Mouse (Mus musculus): ENCODE measurements around the gene Fam71e2.
"Not testable (repeated sequence)": the region's sequence is repeated elsewhere in the genome, so short reads cannot be mapped to it uniquely, and the experiment has no call there.

Fam71e2 gene

DNA sequence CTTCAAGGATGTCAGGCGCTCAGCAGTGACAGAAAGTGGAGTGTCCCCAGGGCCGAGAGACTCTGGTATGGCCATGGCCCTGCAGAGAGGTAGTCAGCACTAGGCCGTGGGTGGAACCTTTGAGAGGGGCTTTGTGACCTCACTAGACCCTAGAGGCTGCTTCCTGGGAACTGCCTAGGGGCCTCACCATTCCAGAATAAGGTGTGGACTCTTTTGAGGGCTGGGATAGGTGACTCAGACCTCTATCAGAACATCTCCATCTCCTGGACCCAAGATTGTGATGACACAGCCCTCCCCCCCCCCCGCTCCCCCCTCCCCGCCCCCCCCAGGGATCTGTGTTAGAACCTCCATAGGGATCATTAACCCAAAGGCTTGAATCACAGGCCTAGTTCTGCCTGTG, at the start of gene Fam71e2:
TSS of gene Fam71e2 (minus strand) at position 101 of the 400 bp plus-strand sequence.
- no peak for DNase-seq

DNA sequence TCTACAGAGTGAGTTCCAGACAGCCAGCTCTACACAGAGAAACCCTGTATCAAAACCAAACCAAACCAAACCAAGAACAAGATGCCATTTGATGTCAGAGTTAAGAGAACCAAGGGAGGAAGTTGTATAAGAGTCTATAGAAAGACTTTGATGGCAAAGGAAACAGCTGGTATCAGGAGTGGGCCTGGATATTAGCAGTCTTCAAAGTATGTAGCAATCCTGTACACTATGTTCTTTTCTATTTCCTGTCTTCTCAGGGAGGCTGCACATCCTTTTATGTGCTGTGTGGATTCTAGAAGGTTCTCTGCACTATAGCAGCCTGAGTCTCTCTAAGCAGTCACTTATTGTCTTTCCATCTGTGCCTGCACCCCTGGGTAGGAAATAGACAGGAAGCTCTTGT, 45.5 kb upstream of the Fam71e2 start:
- no peak for DNase-seq

DNA sequence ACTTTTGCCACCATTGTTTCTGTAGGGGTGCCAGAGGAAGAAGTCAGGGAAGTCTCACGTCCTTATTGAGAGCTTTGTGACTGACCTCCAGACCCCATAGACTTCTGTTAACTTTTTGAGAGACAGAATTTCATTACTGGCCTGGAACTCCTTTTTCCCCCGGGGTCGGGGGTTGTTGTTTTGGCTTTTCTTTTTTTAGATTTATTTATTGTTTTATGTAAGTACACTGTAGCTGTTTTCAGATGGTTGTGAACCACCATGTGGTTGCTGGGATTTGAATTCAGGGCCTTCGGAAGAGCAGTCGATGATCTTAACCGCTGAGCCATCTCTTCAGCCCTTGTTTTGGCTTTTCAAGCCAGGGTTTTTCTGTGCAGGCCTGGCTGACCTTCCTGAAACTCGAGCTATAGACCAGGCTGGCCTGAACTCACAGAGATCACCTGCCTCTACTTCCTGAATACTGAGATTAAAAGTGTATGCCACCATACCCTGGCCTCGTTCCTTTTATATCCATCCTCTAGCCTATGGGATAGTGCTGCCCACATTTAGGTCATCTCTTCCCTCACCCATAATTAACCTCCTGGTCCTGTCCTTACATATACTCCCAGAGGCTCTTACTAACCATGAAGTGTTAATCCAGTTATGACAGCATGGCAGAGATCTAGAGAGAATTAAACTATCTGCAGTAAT, 42.1 kb upstream of the Fam71e2 start:
- DNase-seq: no peak

- peak; percentile 99 for DNase-seq
Measured at GRCm38 (mm10) chr7:4812303-4813104, 41.4 kb upstream of the Fam71e2 start, which contains the start of gene Ube2s. Ube2s (minus strand) TSS chr7:4812590.

- no peak for DNase-seq
Measured at GRCm38 (mm10) chr7:4811842-4812302, 40.8 kb upstream of the Fam71e2 start.

DNA sequence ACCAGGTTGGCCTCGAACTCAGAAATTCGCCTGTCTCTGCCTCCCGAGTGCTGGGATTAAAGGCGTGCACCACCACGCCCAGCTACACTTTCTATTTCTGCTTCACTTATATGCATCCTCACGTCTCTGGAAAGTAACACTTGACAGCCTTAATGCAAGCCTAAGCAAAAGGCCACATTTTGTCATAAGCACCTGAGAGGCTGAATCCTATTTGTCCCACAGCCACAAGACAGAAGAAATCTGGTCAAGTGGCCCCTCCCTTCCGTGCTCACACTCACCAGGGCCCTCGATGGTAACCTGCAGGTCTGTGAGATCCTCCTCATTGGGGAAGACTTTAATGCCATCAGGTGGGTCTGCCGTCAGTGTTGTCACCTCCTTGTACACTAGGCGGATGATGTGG, 40.0 kb upstream of the Fam71e2 start:
- not testable (repeated sequence) for DNase-seq

GRCm38 (mm10) chr7:4806716-4807115, 35.6 kb upstream of the Fam71e2 start:
- DNase-seq: peak; percentile 67

DNA sequence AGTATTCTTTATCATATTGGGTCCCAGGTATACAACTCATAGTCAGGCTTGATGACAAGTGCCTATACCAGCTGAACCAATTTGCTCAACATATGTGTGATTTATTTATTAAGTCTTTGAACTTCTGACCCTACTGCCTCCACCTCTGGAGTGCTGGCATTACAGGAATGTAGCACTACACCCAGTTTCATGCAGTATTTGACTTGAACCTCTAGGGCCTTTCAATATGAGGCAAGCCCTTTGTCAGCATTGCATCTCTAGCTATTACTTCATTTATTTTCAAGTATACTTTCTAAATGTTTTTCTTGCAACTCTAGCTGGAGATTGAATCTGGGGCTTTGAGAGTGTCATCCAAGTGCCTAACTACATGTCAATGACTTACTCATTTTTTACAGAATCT, 31.1 kb upstream of the Fam71e2 start:
- DNase-seq: no peak

DNA sequence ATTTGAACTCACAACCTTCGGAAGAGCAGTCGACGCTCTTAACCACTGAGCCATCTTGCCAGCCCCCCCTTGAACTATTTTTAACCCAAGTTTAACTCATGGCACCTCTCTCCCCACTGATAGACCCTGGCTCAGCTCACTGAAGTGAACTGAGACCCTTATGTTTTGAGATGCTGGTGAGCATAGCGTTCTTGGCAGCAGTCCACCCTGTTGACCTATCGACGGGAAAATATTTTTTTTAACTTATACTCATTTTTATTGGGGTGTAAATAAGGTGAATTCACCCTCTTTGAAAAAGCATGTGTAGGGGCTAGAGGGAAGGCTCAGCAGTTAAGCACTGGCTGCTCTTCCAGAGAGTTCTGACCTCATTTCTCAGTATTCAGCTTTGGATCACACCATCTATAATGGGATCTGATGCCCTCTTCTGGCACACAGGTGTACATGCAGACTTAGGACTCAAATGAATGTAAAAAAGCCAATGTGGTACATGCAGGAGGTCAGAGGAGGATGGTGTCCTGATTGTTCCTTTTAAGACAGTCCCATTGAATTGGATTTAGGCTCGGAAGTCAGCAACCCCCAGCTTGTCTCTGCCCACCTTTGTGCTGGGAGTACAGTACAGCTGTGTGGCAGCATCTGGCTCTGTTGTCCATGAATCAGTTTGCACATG, 24.8 kb upstream of the Fam71e2 start:
- DNase-seq: peak; percentile 67

DNA sequence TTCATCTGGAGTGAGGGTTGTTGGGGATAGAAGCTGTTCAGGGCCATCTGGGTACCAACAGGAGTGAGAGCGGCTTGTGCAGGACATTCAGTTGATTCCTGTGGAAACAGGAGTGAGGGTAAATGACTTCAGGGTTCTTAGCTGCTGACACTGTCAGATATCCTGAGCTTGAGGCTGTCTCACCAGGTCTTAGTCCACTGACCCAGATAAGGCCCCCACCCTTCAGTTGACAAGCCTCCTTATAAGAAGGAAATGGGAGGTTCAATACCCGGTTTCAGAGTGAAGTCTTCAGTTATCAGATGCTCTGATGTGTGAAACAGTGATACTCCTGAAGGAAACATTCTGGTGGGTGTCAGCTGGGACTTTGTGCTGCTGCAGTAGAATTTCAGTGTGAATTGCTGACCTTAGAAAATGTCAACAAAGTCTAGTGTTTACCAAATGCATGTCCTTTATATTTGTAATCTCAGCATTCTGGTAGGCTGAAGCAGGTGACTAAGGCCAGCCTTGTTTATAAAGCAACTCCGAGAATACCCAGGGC, 23.6 kb upstream of the Fam71e2 start:
- DNase-seq: no peak

GRCm38 (mm10) chr7:4793674-4794073, 22.6 kb upstream of the Fam71e2 start:
- no peak for DNase-seq

DNA sequence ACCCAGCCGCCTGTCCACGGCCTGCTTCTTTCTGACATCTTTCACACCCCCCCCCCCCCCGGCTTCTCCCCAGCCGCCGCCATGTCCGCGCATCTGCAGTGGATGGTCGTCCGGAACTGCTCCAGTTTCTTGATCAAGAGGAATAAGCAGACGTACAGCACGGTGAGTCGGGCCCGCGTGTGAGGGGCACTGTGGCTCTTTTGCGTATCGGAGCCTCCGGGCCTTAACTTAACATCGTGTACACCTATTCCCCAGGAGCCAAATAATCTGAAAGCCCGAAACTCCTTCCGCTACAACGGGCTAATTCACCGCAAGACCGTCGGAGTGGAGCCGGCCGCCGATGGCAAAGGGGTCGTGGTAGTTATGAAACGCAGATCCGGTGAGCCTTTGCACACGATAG, 22.1 kb upstream of the Fam71e2 start:
- DNase-seq: not testable (repeated sequence)

DNA sequence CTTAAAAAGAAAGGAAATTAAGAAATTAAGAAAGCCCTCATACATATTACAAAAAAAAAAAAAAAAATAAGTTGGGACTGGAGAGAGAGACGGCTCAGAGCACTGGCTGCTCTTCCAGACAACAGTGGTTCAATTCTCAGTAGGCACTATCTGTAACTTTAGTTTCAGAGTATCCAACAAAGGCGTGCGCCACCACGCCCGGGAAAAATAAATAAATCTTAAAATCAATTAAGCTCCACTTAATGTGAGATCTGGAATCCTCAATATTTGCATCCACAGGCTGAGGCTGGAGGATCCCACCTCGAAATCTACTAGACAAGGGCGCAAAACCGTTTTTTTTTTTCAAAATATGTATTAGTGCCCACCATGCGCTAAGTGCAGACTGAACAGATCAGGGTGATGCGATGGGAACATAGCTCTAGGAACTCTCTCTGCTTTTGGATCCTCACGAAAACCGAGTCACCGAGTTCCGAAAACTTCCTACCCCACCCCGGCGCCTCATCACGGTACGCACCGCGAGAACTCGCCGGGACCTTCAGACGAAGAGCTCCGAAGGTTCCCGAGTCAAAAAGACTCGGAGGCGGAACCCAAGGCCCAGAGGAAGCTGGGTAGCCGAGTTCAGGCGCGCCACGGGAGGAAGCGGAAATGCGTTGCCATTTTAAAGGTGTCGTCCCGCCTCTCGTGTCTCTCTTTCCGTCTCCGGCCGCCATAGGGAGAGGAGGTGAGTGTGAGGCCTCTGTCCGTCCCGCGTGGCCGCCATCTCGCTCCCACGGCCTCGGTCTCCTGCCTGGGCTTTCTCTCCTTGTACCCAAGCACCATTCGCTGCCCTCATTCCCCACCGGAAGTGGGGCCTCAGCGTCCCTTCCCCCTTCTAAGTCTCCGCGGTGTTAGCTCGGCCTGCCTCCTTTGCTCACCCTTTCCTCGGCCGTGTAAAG, 21.4 kb upstream of the Fam71e2 start, which contains the start of gene Rpl28:
TSS of gene Rpl28 (plus strand) at position 597 of the 935 bp plus-strand sequence.
- DNase-seq: peak; percentile 97

GRCm38 (mm10) chr7:4789436-4789935, 18.4 kb upstream of the Fam71e2 start, which contains the start of gene Tmem238:
Tmem238 (minus strand) TSS chr7:4789656.
- peak; percentile 89 for DNase-seq

DNA sequence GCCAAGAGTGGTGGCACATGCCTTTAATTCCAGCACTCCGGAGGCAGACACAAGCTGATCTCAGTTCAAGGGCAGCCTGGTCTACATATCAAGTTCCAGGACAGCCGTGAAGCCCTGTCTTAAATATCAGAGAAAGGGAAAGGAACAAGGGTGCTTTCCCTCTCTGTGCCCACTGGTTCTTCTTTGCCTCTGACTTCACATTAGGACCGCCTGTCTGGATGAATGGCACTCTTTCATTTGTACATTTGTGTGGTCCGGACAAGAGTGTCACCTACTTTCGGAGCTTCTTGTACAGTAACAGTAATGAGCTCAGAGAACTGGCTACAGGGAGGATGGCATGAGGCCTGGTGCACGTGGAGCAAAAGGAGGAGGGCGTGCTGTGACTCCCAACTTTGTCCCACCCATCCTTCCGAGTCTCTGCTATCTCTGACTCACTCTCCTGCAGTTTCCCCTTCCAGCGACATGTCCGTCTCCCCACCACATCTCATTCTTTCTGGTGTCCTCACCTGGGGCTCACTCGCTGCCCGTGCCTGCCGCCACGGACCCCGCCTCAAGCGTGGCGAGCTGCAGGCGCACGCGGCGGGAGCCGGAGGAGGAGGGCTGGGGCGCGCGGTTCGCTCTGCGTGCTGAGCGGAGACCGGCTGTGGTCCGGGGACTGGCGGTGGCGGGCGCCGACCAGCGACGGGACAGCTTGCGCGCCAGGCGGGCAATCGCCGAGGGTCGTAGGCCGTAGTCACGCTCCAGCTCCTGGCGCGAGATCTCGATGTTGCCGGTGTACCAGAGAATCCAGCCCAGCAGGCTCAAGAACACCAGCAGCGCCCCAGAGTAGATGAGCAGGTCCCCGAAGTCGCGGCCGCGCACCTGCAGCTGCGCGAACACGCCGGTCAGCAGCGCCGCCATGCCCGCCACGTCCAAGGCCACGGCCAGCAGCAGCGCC, 17.7 kb upstream of the Fam71e2 start:
- DNase-seq: peak; percentile 55

GRCm38 (mm10) chr7:4783667-4784268, 12.7 kb upstream of the Fam71e2 start:
- DNase-seq: no peak

DNA sequence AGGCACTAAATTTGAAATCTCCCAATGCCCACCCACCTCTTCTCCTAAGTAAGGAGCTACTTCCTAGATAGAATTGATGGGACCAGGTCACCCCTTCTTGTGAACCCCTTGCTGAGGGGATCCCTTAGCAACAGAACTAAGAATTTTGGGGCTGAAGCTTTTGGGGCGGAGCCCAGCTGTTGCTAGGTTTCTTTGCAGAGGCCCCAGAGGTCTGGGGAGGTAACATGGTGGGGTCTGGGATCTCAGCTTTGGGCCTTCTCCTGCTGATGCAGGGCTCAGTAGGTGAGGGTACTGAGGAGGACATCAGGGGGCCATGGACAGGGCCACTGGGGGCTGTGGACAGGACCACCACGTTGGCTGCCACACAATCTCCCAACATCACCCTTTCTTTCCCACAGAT, 11.7 kb upstream of the Fam71e2 start, which contains the start of the genes Il11 and Tmem190:
TSS of gene Il11 (minus strand) at position 101 of the 400 bp plus-strand sequence.
TSS of gene Tmem190 (plus strand) at position 179 of the 400 bp plus-strand sequence.
- DNase-seq: no peak

- DNase-seq: no peak
Measured at GRCm38 (mm10) chr7:4782130-4782529, 11.0 kb upstream of the Fam71e2 start.

GRCm38 (mm10) chr7:4779921-4780320, 8.8 kb upstream of the Fam71e2 start:
- DNase-seq: no peak
